Mouse (Mus musculus): ENCODE data around the gene Med9. TPM values are rescaled to one million over a fixed set of nuclear protein-coding genes. Genes with fewer than 3 reads are reported as not detected.

Med9 gene
- polyA plus RNA-seq, 1 experiment from 2014 or later = 51.9 TPM

DNA sequence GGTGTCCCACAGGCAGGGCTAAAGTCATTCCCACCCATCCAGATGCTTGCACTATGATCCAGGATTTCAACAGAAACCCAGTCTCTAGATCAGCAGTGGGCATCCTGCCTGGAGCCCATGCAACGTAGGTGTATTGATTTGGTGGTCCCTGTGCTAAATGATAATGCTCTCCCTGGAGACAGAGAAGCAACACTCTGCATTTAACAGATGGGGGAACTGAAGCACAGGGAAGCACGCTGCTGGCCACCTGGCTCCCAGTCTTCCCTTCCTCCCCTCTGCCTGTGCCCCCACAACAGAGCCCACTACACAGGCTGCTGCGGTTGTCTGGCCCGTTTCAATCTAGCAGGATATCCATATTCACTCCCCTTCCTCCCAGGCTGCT lies 18.1 kb downstream of the Med9 start:
- no peak overlapping the region for H3K27ac ChIP-seq
- H3K4me2 ChIP-seq = no peak overlapping the region
- H3K36me3 ChIP-seq = peaks cover 10% of the 10 kb centered on the region; the same call in 1 of the 2 replicates
- peaks cover 34% of the 10 kb centered on the region for H3K4me1 ChIP-seq
- H3K4me3 ChIP-seq = no peak overlapping the region
- no peak for ATAC-seq (ENCODE audit: borderline replicate concordance, extremely low read depth, low FRiP score, low TSS enrichment)
- peaks cover 19% of the 10 kb centered on the region for H3K27me3 ChIP-seq
- no peaks in the 10 kb centered on the region for H3K9me3 ChIP-seq
- WGBS = 33% methylated on average over 4 of the region's 4 CpGs
- no peak overlapping the region for H3K9ac ChIP-seq

DNA sequence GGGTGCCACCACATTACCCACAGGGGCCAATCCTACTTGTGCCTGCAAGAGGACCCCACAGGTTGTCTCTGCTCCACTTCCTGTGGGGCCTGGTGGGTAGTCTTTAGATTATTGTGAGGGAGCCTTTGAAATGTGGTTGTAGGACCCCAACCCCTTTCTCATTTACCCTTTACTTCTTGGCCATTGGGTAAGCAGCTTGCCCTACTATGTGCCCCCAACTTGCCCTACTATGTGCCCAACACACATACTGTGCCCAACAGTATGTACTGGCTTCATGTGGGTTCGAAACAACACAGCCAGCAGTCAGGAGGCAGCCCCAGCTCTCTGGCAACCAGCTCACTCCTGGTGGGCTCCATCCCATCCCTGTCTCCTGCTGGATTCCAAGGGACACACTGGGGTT lies 19.8 kb downstream of the Med9 start:
- H3K9ac ChIP-seq = no peak overlapping the region
- no peak for ATAC-seq (ENCODE audit: borderline replicate concordance, extremely low read depth, low FRiP score, low TSS enrichment)
- WGBS = 91% methylated on average over 1 of the region's 1 CpGs

DNA sequence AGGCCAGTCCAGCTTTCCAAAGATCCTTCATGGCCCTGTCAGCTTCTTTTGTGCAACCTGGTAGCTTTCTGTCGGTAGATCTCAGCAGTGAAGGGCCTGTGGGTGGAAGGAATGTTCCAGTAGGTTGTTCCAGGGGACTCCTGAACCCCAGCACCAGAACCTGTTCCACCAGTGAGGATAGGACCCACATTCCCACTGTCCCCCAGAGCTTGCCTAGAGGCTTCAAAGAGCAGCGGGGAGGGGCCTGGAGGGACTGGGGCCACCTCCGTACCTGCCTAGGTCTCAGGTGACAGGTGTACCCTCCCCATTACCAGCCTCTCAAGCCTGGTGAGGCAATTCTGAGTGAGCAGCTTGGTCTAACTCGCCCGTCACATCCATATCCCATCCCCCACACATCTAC lies 22.8 kb downstream of the Med9 start:
- Histone ChIP-seq H3K36me3 (no peaks in the 10 kb centered on the region), H3K4me2 (no peak overlapping the region), H3K9me3 (no peaks in the 10 kb centered on the region), H3K4me3 (no peak overlapping the region), H3K27me3 (no peaks in the 10 kb centered on the region), H3K9ac (no peak overlapping the region), H3K27ac (no peak overlapping the region), H3K4me1 (peaks cover 17% of the 10 kb centered on the region)
- WGBS = 47% methylated on average over 5 of the region's 5 CpGs
- ATAC-seq (ENCODE audit: borderline replicate concordance, extremely low read depth, low FRiP score, low TSS enrichment) = 0 out of 2 replicates have a peak, but pooled peaks have one; percentile 8

More for the DNA sequence above, 19.8 kb downstream of the Med9 start:
- Histone ChIP-seq H3K4me2 (no peak overlapping the region), H3K27me3 (peaks cover 17% of the 10 kb centered on the region), H3K27ac (no peak overlapping the region), H3K4me1 (peaks cover 38% of the 10 kb centered on the region), H3K36me3 (no peaks in the 10 kb centered on the region), H3K9me3 (no peaks in the 10 kb centered on the region), H3K4me3 (no peak overlapping the region)

DNA sequence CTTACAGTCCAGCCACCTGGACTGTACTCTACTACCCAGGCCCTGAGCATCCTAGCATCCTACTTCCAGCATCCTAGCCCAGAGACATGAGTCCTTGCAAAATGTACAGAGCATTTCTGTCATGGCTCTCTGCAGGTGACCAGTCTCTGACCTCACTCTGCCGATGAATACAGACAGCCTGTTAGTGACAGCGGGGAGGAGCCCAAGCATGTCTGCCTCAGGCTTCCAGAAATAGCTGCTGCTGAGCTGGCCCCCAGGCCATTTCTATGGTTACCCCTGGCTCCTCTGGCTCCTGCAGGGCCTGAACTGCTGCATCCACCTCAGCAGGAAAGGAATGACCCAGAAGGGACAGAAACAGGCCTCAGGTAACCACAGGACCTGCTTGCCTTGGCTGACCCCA lies 23.7 kb downstream of the Med9 start:
- 32% methylated on average over 2 of the region's 2 CpGs for WGBS
- no peaks in the 10 kb centered on the region for H3K27me3 ChIP-seq
- no peak overlapping the region for H3K27ac ChIP-seq
- no peak for ATAC-seq (ENCODE audit: borderline replicate concordance, extremely low read depth, low FRiP score, low TSS enrichment)
- no peak overlapping the region for H3K4me3 ChIP-seq
- no peaks in the 10 kb centered on the region for H3K9me3 ChIP-seq
- peaks cover 10% of the 10 kb centered on the region for H3K4me1 ChIP-seq
- H3K4me2 ChIP-seq = no peak overlapping the region
- no peaks in the 10 kb centered on the region for H3K36me3 ChIP-seq
- no peak overlapping the region for H3K9ac ChIP-seq

DNA sequence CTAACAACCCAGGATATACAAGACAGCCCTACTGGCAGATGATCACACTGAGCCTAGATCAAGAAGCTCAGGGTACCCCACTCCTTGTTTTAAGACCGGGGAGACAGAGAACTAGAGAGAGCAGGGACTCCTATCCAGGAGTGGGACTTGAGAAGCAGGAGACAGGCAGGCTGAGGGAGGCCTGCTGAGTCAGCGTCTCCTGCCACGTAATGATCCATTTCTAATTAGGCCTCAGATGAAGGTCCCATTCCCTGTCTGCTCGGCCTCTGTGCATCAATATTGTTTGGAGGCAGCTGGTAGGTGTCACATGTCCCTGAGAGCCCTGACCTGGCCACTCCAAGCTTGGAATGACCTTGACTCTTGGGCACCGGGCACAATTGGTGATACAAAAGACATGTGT lies 25.4 kb downstream of the Med9 start:
- no peak overlapping the region for H3K4me2 ChIP-seq
- no peaks in the 10 kb centered on the region for H3K9me3 ChIP-seq
- no peaks in the 10 kb centered on the region for H3K27me3 ChIP-seq
- H3K27ac ChIP-seq = no peak overlapping the region
- WGBS = 77% methylated on average over 5 of the region's 5 CpGs
- no peak overlapping the region for H3K4me3 ChIP-seq
- peaks cover 10% of the 10 kb centered on the region for H3K4me1 ChIP-seq
- H3K9ac ChIP-seq = no peak overlapping the region
- no peaks in the 10 kb centered on the region for H3K36me3 ChIP-seq
- no peak for ATAC-seq (ENCODE audit: borderline replicate concordance, extremely low read depth, low FRiP score, low TSS enrichment)

DNA sequence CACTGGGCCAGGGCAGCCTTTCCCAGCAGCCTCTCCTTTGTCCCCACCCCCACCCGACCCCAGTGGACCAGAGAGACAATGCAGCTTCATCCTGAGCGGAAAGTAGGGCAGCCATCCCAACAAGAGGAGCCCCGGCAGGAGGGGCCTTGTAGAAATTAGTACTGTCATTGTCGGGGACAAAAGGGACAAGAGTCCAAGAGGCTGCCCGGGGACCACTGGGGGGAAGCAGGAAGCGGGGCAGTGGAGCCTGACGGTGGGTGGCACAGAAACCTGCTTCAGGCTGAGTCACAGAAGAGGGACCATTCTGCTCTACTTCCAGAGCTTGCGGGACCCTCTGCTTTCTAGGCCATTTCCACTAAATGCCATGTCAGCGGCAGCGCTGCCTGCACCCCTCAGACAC lies 27.2 kb downstream of the Med9 start:
- peaks cover 10% of the 10 kb centered on the region for H3K4me1 ChIP-seq
- no peaks in the 10 kb centered on the region for H3K27me3 ChIP-seq
- no peaks in the 10 kb centered on the region for H3K36me3 ChIP-seq
- ATAC-seq (ENCODE audit: borderline replicate concordance, extremely low read depth, low FRiP score, low TSS enrichment) = no peak
- H3K9me3 ChIP-seq = no peaks in the 10 kb centered on the region
- 58% methylated on average over 10 of the region's 10 CpGs for WGBS
- no peak overlapping the region for H3K9ac ChIP-seq
- H3K4me2 ChIP-seq = no peak overlapping the region
- H3K27ac ChIP-seq = no peak overlapping the region
- H3K4me3 ChIP-seq = no peak overlapping the region

DNA sequence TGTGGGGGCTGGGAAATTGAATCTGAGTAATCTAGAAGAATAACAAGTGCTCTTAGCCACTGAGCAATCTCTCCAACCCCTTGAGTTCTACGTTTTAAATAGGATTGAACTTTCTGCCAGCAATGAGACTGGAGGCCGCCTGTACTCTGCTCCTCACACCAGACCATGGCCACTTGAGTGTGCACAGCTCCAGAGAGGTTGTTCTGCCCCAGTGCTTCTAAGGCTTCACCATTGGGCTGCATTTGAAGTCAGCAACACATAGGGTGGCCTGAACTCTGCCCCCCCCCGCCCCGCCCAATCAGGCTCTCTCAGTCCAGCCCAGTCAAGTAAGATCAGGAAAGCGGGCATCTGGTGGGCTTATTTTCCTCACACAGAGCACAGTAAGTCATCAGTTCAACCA lies 29.8 kb downstream of the Med9 start:
- Histone ChIP-seq H3K27me3 (no peaks in the 10 kb centered on the region), H3K9me3 (no peaks in the 10 kb centered on the region), H3K4me3 (no peak overlapping the region), H3K9ac (no peak overlapping the region), H3K27ac (no peak overlapping the region), H3K4me2 (no peak overlapping the region), H3K36me3 (no peaks in the 10 kb centered on the region), H3K4me1 (no peaks in the 10 kb centered on the region)
- no peak for ATAC-seq (ENCODE audit: borderline replicate concordance, extremely low read depth, low FRiP score, low TSS enrichment)
- 67% methylated on average over 5 of the region's 5 CpGs for WGBS

DNA sequence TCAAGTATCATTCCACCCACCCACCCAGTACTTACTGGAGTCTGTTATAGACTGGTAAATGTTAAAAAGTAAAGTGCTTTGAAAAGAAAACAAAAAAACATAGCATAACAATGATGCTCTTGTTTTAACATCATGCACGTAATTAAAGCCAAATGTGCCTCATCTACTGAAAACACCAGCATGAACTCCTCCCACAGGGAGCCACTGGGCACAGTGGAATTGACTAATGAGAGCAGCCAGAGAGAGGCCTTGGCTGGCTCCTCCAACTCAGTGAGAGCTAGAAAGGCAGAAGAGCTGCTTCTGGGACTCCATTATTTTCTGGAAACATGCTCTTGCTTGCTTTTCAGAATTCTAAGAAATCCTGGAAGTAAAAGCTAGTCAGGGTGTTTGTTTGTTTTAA lies 41.4 kb downstream of the Med9 start:
- H3K9ac ChIP-seq = no peak overlapping the region
- no peak overlapping the region for H3K4me2 ChIP-seq
- H3K4me1 ChIP-seq = 0 out of 2 replicates have a peak, but pooled peaks cover 5% of the 10 kb centered on the region
- no peaks in the 10 kb centered on the region for H3K27me3 ChIP-seq
- no peak for ATAC-seq (ENCODE audit: borderline replicate concordance, extremely low read depth, low FRiP score, low TSS enrichment)
- no peak overlapping the region for H3K27ac ChIP-seq
- no peak overlapping the region for H3K4me3 ChIP-seq
- WGBS = 79% methylated on average over 1 of the region's 1 CpGs
- no peaks in the 10 kb centered on the region for H3K9me3 ChIP-seq
- H3K36me3 ChIP-seq = no peaks in the 10 kb centered on the region

DNA sequence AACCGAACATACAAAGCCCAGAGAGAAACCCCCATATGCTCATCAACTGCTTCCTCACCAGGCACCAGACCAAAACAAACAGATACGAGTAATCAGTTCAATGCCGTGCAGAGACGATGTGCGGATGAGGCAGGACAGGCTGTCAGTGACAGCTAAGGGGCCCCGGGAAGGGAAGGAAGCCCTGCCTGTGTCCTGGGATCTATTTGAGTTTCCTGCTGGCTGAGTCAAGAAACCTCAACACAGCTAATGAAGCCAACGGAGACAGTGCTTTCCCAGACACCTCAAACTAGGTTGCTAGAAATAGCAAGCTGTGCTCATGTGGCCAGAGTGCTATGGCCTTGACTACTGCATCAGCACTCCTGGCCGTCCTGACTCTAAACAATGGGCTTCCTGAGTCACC lies 43.4 kb downstream of the Med9 start:
- H3K4me3 ChIP-seq = no peak overlapping the region
- no peaks in the 10 kb centered on the region for H3K9me3 ChIP-seq
- no peak overlapping the region for H3K4me2 ChIP-seq
- no peak overlapping the region for H3K27ac ChIP-seq
- H3K9ac ChIP-seq = no peak overlapping the region
- H3K27me3 ChIP-seq = no peaks in the 10 kb centered on the region
- 0 out of 2 replicates have a peak, but pooled peaks cover 5% of the 10 kb centered on the region for H3K4me1 ChIP-seq
- ATAC-seq (ENCODE audit: borderline replicate concordance, extremely low read depth, low FRiP score, low TSS enrichment) = peak; percentile 67
- no peaks in the 10 kb centered on the region for H3K36me3 ChIP-seq
- WGBS = 29% methylated on average over 8 of the region's 8 CpGs

DNA sequence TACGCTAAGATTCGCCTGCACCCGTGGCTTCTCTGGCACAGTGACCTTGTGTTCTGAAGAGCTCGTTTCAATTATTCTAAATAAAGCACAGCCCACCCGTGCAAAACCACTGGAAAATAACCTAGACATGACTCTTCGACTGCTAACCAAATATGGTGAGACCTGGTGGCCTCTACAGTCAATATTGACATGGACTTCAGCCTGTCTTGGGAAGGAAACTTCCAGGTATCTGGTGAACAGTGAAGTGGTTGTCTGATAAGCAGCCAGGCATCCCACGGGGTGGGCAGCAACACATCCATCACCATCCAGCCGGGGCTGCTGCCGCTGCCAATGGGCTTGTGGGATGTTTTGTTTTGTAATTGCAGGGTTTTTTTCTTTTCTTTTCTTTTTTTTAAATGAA lies 46.3 kb downstream of the Med9 start:
- no peak for ATAC-seq (ENCODE audit: borderline replicate concordance, extremely low read depth, low FRiP score, low TSS enrichment)
- Histone ChIP-seq H3K27ac (no peak overlapping the region), H3K4me1 (0 out of 2 replicates have a peak, but pooled peaks cover 5% of the 10 kb centered on the region), H3K4me2 (no peak overlapping the region), H3K4me3 (no peak overlapping the region), H3K9me3 (no peaks in the 10 kb centered on the region), H3K27me3 (no peaks in the 10 kb centered on the region), H3K9ac (no peak overlapping the region), H3K36me3 (no peaks in the 10 kb centered on the region)
- 21% methylated on average over 9 of the region's 9 CpGs for WGBS

DNA sequence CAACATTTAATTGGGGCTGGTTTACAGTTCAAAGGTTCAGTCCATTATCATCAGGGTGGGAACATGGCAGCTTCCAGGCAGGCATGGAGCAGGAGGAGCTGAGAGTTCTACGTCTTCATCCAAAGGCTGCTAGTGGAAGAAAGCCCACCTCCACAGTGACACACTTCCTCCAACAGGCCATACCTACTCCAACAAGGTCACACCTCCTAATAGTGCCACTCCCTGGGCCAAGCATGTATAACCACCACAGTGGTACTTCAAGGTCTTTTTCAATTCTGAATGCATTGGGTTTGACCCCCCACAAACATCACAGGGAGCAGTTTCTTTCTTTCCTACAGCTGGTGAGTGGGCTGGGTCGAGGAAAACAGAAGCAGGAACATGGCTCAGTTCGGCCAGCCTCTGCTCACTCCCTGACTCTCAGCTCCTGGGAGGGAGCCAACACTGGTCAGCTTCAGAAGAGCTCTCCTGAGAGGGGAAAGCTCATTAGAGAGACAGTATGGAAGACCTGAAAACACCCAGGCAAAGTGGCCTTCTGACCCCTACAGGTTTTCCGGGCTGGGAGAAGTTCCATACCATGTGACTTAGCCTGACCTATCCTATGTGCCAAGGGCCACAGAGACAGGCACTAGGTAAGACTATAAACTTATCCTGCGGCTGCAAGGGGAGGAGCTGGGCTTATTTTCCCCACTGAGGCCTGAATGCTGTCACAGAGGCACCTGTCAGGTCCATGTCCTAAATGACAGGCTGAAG lies 53.4 kb downstream of the Med9 start:
- Histone ChIP-seq H3K4me3 (no peak overlapping the region), H3K27ac (no peak overlapping the region), H3K4me1 (no peaks in the 10 kb centered on the region), H3K27me3 (no peaks in the 10 kb centered on the region), H3K4me2 (no peak overlapping the region), H3K36me3 (no peaks in the 10 kb centered on the region), H3K9me3 (no peaks in the 10 kb centered on the region), H3K9ac (no peak overlapping the region)
- ATAC-seq (ENCODE audit: borderline replicate concordance, extremely low read depth, low FRiP score, low TSS enrichment) = no peak
- WGBS = 73% methylated on average over 5 of the region's 5 CpGs

DNA sequence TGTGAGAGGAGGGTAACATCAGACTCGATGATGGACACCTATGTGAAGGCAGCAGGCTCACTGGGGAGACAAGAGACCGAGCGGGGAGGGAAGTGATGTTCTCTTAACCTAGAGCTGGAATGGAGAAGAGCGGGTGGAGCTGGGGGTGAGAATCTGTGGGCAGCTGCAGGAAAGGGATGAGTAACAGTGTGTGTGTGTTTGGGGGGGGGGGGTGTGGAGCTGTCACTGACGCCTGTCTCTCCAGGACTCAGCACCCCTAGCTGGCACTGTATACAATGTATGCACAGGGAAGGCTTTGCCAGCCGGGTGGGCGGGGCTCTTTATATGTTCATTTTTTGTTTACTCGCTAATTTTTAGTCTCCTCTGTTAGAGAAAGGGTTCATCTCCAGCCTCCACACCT lies 55.8 kb downstream of the Med9 start:
- Histone ChIP-seq H3K9ac (no peak overlapping the region), H3K9me3 (no peaks in the 10 kb centered on the region), H3K27me3 (no peaks in the 10 kb centered on the region), H3K36me3 (no peaks in the 10 kb centered on the region), H3K4me3 (no peak overlapping the region), H3K4me1 (no peaks in the 10 kb centered on the region), H3K4me2 (no peak overlapping the region), H3K27ac (no peak overlapping the region)
- 71% methylated on average over 8 of the region's 8 CpGs for WGBS
- ATAC-seq (ENCODE audit: borderline replicate concordance, extremely low read depth, low FRiP score, low TSS enrichment) = no peak

DNA sequence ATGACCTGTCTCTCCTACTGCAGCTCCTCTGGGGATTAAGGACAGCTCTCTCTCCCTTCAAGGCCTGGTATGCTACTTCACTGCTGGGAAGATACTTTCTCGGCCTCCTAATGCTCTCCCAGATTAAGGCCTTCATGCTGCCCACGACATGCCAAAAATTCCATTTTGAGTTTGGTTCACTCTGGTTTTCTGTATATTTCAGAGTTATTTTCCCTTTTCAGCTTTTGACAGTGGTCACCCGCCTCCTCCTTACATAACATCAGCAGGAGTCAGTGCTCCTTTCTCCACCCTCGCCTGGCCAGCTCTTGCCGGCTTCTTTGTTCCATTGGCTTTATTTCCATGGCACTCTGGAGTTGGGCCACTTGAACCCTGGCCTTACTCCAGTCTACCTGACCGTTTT lies 56.7 kb downstream of the Med9 start:
- no peaks in the 10 kb centered on the region for H3K36me3 ChIP-seq
- no peaks in the 10 kb centered on the region for H3K4me1 ChIP-seq
- H3K27ac ChIP-seq = no peak overlapping the region
- H3K27me3 ChIP-seq = no peaks in the 10 kb centered on the region
- WGBS = 65% methylated on average over 6 of the region's 6 CpGs
- no peak overlapping the region for H3K4me2 ChIP-seq
- no peaks in the 10 kb centered on the region for H3K9me3 ChIP-seq
- ATAC-seq (ENCODE audit: borderline replicate concordance, extremely low read depth, low FRiP score, low TSS enrichment) = no peak
- no peak overlapping the region for H3K4me3 ChIP-seq
- no peak overlapping the region for H3K9ac ChIP-seq

All from lung, embryonic 15.5 days (tissue).